Mouse (Mus musculus) liver, embryonic 14.5 days (tissue): ENCODE data around the gene Tnnc2.

Experiments
- CTCF ChIP-seq: IDR thresholded peaks from 2 replicates; pipeline ENCODE4 v1.5.1; 2016; ENCODE audit warnings: antibody characterized with exemption, low read depth, control low read depth
- EP300 ChIP-seq: IDR thresholded peaks from 2 replicates; pipeline ENCODE4 v1.6.1; 2016; ENCODE audit warnings: antibody characterized with exemption, low read depth

GRCm38 (mm10) chr2:164770279-164770678 lies 9.5 kb downstream of the Tnnc2 start:
- TF ChIP-seq CTCF (no peak), EP300 (no peak)
